Mouse (Mus musculus) layer of hippocampus, postnatal 10 days (tissue): Measurements from ENCODE around the gene Large1. TPM values are rescaled to one million over a fixed set of nuclear protein-coding genes. Genes with fewer than 3 reads are reported as not detected.
"Not testable (repeated sequence)": the region's sequence is repeated elsewhere in the genome, so short reads cannot be mapped to it uniquely, and the experiment has no call there.

Source experiments
- DNase-seq, 2 experiments: peaks; one replicate each; pipeline ENCODE4 v3.0.0; 2021; ENCODE audit warnings: low spot score in 2 of 2
- long read RNA-seq: library from polyadenylated mRNA; stranded (forward); transcript quantifications from one replicate; pipeline ENCODE4 v2.0.0, GENCODE M21; 2023
- total RNA-seq, 2 experiments: library from RNA; stranded (reverse); gene quantifications; 2 replicates each; pipeline ENCODE4 v1.2.3; 2021

Gene Large1
- total RNA-seq = 100 to 1,000 TPM; 138 to 149 TPM
- long read RNA-seq, partial matches to known transcripts = 7 of 22 reads
- long read RNA-seq, other reads (novel, unspliced or antisense) = 13 of 22 reads

DNA sequence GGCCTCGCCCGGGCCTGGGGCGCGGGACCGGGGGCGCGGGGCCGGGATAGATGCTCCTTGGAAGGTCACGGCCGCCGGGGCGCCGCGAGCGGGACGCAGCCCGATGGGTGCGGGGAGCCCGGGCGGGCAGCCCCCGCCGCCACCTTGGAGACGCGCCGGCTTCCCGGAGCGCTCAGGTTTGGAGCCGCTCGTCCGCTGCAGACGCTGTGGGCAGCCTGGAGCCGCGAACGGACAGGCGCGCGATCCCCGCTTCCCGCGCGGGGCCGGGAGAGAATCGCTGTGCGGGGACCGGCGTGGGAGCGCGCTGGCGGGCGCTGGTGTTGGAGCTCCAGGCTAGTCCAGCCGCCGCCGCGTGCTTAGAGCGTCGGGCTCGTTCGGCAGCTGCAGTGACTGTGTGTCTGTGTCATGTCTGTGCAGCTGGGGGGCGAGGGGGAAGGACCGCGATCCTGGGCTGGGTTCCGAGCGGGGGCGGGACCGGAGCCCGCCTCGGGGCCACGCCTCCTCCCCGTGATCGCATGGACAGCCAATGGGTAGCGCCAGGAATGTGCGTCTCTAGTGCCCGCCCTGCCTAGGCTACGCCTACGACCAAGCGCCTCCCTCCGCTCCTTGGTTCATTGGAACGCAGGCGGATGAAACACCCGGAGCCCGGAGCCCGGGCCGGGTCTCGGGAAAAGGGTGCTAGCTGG, at the start of gene Large1:
Gene Large1, minus strand, starts transcription at position 433 of the 686 bp plus-strand sequence.
- peak; percentile 96 to 98 for DNase-seq

DNA sequence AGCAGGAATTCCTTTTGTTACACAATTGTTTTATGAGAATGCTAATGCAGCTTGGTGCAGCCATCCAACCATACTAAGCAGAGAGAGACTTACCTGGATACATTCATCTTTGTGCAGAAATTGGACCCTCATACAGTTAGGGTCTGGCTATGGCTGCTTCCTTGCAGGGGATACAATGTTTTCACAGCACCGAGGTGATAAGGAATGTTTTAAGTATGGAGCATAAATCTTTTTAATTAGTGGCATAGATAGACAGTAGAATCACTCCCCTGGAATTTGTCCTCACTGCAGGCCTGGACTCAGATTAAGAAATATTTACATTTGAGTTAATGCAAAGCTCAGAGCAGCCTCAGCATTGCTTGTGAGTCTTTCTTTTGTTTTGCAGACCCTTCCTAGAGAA, 47.0 kb upstream of the Large1 start:
- DNase-seq = no peak

DNA sequence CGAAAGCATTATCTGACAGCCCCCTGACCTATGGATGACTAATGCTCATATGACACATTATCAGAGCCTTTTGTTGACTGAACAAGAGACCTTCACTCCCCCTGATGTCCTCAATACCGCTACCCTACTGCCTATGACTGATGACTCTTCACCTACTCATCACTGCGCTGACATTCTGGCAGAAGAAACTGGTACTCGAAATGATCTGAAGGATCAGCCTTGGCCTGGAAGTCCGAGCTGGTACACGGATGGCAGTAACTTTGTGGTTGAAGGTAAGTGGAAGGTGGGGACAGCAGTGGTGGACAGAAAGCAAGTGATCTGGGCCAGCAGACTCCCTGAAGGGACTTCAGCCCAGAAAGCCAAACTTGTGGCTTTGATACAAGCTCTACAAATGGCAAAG, 19.7 kb upstream of the Large1 start:
- not testable (repeated sequence) for DNase-seq

DNA sequence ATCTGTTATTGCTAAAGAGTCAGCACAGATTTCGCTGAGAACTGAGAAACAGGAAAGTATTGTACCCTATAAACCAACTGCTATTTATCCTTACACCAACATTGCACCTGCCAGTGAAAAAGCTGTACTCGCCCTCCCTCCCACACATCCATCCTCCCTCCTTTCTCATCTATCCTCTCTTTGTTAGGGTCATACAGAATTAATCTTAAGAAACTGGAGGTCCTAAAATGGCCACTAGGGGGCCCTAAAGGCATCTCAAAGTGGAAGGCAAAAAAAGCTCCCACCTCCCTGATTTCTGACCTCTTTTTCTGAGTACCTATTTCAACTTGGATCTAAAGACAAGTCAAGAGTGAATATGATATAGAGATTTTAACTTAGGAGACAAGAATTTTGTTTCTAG, 2.6 kb upstream of the Large1 start:
- peak; percentile 74 to 80 for DNase-seq

DNA sequence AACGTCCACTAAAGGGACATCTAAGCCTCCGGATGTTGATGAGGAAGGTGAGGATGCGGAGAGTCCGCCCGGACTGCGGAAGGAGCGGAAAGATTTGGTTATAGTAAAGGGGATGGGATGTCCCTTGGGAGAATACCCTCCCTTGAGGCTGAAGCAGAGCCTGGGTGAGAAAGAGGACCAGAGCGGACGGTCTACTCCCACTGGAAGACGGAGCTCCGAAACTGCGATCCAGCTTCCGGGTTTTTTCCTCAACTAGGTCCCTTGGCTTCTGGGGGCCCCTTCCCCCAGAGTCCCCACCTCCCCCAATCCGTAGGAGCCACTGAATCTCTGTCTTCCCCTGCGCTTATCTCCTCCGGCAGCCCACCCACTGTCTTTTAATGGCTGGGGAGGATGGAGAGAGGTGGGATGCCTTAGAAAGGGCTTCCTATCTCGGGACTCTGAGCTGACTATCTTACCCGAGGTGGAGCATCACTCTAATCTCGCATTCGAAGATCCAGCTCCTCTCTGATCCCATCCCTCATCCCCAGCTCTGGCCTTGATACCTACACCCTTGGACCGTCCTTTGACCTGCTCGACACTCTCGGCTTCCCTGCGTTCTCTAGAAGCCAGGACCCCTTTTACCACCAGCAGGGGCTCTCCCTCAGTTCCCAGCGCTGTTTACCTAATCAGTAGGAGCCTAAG, 1.0 kb upstream of the Large1 start:
- peak; percentile 73 to 85 for DNase-seq

DNA sequence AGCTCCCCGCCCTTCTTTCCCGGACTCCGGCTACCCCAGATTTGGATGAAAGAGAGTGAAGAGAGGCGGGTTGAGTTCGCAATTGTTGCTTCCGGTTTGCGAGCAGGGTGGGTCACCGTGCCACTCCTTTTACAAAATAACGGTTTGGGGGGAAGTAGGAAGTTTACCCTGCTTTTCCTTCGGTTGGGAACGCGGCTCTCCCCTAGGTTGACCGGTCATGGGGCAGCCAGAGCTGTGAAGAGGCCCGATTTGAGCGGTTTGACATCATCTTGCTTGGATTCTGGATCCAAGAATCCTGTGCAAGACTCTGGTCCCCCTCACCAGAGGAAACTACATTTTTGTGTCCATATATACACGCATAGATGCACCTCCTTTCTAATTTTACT, 447 bp upstream of the Large1 start:
- no peak for DNase-seq

DNA sequence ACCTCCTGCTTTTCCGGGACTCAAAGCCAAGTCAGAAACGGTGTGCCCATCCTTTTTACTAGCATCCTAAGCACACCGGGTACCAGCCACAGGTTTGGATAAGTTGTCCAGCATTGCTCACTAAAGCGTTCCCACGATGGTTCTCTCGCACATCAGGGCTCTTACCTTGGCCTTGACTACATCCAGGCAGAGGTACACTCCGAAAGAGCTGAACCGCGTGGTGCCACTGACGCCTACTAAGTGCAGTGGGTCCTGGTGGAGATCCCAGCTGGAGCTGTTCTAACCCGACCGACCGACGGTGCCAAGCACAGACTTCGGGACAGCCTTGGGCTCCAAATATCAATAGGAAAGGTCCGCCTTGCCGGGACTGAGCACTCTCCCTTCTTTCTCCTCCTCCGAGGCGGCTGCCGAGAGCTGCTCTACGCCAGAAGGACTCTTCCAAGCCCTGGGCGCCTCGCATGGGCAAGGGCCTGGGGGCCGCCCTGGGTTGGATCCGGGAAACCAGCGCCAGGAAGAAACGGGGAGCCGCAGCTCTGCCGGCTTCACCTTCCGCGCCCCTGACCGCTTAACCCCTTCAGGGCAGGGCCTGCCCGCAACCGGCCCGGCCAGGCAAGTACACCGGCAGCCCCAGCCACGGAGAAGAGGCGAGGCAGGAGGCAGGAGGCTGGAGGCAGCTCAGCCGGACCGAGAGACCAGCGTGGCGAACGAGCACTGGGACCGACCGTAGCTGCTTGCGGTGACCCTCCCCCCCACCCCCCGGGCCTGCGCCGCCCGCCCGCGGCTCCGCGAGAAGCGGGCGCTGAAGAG, 836 bp downstream of the Large1 start:
- peak; percentile 52 to 64 for DNase-seq

DNA sequence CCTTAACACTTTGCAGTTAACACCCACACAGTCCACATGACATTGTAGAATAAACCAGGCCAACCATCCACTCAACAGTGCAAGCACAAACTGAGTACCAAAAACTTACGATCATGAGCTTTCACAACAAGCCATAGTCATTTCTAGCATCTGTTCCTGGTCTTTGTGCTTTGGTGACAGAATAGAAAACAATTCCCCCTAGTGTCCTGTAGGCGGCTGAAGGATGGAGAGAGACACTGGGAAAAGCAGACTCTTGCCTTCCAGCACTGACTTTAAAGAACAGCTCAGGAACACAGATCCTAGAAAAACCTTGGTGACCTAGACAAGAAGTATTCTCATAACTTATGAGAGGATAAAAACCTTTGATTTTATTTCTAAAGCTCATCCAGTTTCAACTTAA, 3.0 kb downstream of the Large1 start:
- no peak for DNase-seq

DNA sequence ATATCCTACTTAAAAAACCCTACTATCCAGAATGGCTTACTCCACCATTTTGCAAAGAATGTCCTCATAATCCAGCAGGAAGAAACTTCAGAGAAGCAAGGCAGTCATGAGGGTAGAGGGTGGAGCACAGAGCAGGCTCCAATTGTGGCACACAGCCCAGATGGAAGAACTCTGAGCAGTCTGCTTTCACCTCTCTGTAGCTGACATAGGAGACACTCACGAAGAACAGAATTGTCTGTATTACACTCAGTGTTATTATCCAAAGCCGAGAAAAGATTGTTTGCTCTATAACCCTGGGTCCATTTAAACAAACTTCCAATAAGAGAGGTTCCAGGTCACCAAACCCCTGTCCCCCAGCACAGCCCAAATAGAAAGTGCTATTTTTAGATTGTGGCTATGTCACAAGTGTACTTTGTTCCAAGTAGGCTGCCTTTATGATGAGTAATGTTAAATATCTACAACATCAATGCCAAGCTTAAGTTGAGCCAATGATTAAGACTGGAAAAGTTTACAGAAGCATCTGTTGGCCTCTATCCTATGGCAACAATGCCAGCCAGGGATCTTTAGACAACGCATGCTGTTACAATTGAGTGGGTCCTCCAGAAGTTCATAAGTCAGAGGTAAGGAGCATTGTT, 10.5 kb downstream of the Large1 start:
- DNase-seq = no peak

DNA sequence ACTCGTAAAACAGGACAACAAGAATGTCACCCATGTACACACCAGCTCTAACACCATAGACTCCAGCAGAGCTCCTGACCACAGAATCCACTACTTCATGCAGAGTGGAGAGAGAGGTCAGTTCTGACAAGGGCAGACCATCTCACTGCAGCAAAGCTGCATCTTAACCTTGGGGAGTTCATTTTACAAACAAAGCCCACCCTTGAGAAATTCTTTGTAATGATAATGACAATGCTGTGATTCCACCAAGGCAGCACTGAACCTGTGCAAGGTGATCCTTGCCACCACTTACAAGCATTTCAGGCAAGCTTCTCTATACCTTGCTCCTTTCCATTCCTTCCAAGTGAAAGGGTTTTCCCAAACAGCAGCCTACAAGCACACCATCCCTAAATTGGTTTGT, 16.5 kb downstream of the Large1 start:
- no peak for DNase-seq

DNA sequence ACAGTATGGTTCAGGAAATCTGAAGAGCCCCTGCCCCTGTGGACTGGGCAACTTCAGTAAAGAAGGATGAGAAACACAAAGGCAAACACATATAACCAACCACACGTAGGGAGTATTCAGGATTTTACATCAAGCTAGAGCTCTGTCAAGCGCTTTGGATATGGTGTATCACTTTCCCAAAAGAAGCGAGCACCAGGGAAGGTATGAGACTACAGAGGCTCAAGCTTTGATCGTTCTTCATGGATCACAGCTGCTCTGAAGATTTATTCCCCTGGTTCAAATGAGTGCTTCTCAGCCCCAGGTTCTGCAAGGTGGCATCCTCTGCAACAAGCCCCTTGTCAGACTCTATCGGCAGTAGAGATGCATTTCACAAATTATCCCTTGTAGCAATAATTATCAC, 24.2 kb downstream of the Large1 start:
- no peak for DNase-seq

DNA sequence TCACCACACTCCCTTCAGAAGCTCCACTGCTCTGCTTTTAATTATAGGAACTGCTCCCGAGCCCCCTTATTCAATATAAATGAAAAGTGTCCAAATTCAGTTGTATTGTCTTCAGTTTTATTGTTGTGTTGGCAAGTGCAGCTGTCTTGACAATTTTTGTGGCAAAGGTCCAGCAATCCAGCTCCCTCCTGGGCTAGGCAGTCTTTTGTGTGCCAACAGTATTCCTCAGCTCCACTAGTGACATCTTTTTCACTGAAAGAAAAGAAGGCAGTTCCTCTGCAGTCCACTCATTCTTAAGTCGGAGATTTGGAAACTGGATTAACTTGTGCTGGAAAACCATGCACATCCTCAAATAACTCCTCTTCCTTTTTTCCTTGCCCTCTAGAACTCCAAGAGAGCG, 25.3 kb downstream of the Large1 start:
- DNase-seq = no peak

DNA sequence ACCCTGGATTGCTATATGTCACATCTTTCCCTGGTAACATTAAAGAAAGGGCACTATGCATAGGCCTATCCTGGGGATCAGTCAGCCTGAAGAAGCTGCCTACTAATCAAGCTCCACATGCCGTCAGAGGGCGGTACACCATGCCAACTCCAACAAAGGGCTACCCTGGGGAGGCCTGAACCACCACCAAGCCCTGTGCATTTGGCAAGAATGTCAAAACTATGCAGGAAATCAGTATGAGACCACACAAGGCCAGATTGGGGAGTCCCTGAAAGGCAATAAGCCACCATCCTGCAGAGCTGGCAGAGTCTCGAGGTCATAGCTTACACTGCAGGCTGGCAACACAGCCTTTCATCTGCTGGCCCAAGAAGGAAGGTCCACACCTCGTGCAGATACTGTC, 28.7 kb downstream of the Large1 start:
- DNase-seq = no peak

DNA sequence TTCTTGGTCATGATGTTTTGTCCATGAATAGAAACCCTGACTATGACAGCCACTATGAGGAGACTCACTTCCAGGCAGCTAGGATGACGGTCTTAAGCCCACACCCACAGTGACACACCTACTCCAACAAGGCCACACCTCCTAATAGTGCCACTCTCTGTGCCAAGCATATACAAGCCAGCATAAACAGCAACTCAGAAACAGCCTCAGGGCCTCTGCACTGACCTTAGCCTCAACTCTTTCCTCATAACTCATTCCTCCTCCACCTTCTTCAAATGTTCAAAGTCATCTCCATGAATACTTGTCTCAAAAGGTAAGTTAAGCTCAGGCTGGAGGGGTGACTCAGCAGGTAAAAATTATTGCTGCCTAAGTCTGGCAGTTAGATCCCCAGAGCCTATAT, 29.7 kb downstream of the Large1 start:
- no peak for DNase-seq

DNA sequence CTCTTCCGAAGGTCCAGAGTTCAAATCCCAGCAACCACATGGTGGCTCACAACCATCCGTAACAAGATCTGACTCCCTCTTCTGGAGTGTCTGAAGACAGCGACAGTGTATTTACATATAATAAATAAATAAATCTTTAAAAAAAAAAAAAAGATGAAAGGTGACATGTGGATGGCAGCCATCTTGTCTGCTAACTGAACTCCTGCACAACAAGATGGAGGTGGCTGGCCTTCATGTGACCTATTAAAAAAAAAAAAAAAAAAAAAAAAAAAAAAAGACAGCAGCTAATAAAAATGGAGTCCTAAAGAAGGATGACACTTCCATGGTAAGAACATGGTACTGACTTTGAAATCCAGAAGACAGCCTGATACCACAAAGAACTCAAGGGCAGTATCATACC, 33.8 kb downstream of the Large1 start:
- not testable (repeated sequence) for DNase-seq

DNA sequence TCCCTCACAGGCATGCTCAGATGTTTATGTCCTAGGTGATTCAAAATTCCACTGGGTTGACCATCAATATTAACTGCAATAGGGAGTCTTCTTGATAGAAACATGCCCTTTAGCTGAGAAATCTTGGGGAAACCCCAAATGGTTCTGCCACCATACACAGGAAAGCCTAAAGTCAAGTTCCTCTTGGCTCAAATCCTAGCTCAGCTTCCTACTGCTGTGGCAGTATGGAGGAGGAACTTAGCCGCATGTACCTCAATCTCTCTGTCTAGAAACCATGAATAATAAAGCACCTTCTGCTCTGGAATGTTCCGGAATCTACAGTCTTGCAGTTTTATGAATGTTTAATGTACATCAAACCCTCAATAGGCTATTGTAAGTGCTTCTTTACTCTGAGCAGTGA, 39.4 kb downstream of the Large1 start:
- no peak for DNase-seq

DNA sequence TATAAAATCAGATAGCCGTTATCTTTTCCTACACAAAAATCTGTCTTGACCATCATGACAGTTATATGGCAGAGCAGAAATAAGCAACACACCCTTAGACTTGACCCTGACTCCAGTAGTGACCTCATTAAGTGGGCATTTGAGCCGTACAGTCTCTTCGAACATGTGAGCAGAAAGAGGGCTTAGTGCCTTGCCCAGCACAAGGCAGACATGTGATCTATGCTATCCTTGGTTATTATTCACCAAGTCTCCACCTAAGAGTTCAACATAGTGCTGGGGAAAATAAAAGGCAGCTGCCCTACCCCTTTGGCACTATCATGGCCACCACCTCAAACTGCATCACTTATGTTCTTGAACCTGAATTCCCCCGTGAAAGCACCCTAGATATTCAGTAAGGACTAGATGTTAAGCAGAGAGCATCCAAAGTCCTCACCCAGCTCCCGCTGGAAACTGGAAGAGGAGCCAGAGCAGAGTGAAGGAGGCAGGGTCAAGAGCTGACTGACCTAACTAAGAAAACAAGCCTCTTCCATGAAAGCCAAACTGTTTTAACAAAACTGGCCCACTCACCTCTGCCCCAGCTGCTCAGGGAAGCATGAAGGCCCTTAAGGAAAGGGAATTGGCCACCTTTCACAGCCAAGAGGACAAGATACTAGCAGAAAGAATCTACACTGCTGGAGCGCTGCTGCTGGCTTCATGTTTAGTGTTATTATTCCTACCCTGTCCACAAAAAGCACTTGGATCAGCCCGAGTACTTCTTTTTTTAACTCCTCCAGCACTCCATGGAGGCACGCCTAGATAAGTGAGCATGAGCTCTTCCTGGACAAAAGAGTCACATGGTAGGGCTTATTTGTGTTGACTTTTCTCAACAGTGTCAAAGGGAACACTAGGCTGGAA, 40.4 kb downstream of the Large1 start:
- DNase-seq = no peak

DNA sequence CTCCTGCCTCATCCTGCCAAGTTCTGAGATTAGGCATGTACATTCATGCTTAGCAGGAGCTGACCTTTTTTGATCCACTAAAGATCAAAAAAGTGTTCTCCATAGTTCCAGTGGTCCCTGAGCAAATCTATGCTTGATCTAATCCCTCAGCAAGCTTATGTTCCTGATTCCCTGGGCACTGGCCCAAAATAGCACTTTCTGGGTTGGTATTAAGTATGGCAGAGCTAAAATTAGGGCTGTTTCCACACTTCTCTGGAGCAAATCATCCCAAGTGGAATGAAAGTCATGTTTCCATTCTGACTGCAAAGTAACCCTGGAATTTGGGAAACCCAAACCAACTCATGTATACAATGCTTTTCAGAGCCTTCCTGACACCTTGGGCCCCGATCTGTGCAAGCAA, 42.9 kb downstream of the Large1 start:
- DNase-seq = no peak

DNA sequence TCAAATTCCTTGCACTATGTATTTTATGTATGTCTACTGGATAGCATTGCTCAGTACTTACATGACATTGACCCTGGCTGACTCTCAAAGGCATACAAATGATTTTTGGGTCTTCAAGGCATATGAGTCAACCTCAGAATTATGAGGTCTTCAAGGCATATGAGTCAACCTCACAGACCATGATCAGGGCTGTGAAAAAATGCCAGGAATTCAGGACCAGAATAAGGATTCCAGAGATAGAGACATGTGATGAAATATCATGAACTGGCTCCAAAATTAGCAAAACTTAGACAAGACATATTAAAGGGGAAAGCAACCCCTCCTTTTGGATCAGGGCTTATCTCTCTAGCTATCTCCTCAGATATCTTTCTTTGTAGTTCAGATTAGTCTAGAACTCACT, 43.3 kb downstream of the Large1 start:
- DNase-seq = no peak

DNA sequence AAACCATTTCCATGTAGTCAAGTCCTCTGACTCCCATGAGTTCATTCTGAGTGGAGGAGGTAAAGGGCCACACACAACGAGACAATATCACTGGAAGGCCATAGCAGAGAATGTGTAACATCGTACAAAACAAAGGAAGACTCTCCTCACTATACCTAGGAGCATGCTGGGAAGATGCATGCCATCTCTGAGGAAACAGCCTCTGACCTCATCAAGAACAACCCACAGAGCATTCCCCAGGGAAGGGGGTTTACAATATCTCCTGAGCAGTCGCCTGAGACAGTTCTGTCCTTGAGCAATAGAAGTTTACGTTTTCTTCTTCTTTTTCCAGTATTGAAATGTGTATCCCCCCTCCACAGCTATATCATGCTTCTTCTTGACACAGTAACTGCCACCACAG, 49.4 kb downstream of the Large1 start:
- DNase-seq = no peak

DNA sequence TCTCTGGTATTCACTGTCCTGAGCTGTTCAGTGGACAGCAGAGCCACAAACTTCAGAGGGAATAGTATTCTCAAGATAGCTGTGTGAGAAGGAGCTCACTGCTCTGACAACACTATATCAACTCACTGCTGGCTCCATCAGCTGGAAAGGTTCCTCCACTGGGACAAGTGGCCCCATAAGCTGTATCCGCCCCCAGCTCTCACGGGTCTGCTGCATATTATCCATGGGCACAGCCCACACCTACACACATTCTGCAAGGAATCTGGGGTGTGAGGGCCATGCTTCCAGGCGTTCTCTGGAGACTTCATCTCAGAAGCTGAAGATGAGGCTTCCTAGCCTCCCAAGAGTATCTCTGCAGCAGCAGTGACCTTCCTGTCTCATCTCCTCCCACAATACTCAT, 50.4 kb downstream of the Large1 start:
- DNase-seq = no peak
